Mouse (Mus musculus) lung, embryonic 16.5 days (tissue): Measurements from ENCODE around the gene Nudc. TPM values are rescaled to one million over a fixed set of nuclear protein-coding genes. Genes with fewer than 3 reads are reported as not detected.
A peak's percentile ranks its signal among the peaks of the same experiment; 100 is the strongest.

Source experiments
- ATAC-seq: fragments of 200-750 bp; cut with Nextera tagmentation; 2 replicates; pipeline ENCODE4 v1.8.0; 2017; ENCODE audit warnings: low read depth, mild to moderate bottlenecking, moderate library complexity
- H3K27ac ChIP-seq: fragments of 300-500 bp; sonication (generic); 2 replicates; pipeline ENCODE4 v1.5.1; 2014; ENCODE audit warnings: mild to moderate bottlenecking, control low read depth, low read length
- H3K27me3 ChIP-seq: fragments of 300-500 bp; sonication (generic); 2 replicates; pipeline ENCODE4 v1.6.1; 2014; ENCODE audit warnings: low read depth, low read length, mixed read lengths; ENCODE audit not compliant: control insufficient read depth, insufficient read depth
- H3K36me3 ChIP-seq: fragments of 300-500 bp; sonication (generic); 2 replicates; pipeline ENCODE4 v1.6.1; 2014; ENCODE audit warnings: low read length; ENCODE audit not compliant: control insufficient read depth, insufficient read depth
- H3K4me1 ChIP-seq: fragments of 300-500 bp; sonication (generic); replicated peaks from 2 replicates; pipeline ENCODE4 v1.6.1; 2014; ENCODE audit warnings: low read length, mixed read lengths; ENCODE audit not compliant: control insufficient read depth, insufficient read depth
- H3K4me2 ChIP-seq: fragments of 300-500 bp; sonication (generic); 2 replicates; pipeline ENCODE4 v1.6.1; 2014; ENCODE audit warnings: low read depth, low read length, control low read depth
- H3K4me3 ChIP-seq: fragments of 300-500 bp; sonication (generic); 2 replicates; pipeline ENCODE4 v1.5.1; 2014; ENCODE audit warnings: mild to moderate bottlenecking, low read length, control low read depth
- H3K9ac ChIP-seq: fragments of 300-500 bp; sonication (generic); 2 replicates; pipeline ENCODE4 v1.6.1; 2014; ENCODE audit warnings: low read length, control low read depth
- H3K9me3 ChIP-seq: fragments of 300-500 bp; sonication (generic); 2 replicates; pipeline ENCODE4 v1.6.1; 2016; ENCODE audit warnings: low read length; ENCODE audit not compliant: control insufficient read depth
- WGBS: fragments of 180-500 bp; shearing (Covaris S2); extraction: QIAGEN DNeasy Blood & Tissue Kit; methylation state at CpG from one replicate; pipeline ENCODE4 v1.1.7; 2014; 5-methylcytosine and 5-hydroxymethylcytosine counted together
- microRNA-seq: library from miRNA; unstranded; fragments of <30 nt; microRNA quantifications from one replicate; pipeline ENCODE4, GENCODE M21; 2016
- polyA plus RNA-seq: library from polyadenylated mRNA; unstranded; fragments of >200 nt; fragmentation: Nextera tagmentation; extraction: Ambion mirVana; gene quantifications from 2 replicates; pipeline ENCODE4 v1.2.1, GENCODE M21; 2015

Gene Nudc
- polyA plus RNA-seq, 1 experiment from 2014 or later = 267 TPM

- no peaks in the 10 kb centered on the region for H3K36me3 ChIP-seq
- ATAC-seq = no peak
- H3K9ac ChIP-seq = no peak overlapping the region
- no peaks in the 10 kb centered on the region for H3K27me3 ChIP-seq
- 72% methylated on average over 20 of the region's 20 CpGs for WGBS
- no peak overlapping the region for H3K4me3 ChIP-seq
- no peak overlapping the region for H3K4me2 ChIP-seq
- H3K27ac ChIP-seq = peak overlapping the region; percentile 57
- no peaks in the 10 kb centered on the region for H3K9me3 ChIP-seq
- H3K4me1 ChIP-seq = peaks cover 23% of the 10 kb centered on the region
These were observed 57.0 kb downstream of the Nudc start for GRCm38 (mm10) chr4:133488619-133489392.

GRCm38 (mm10) chr4:133486673-133487357 is 59.0 kb downstream of the Nudc start:
- Histone ChIP-seq H3K36me3 (no peaks in the 10 kb centered on the region), H3K27me3 (peaks cover 5% of the 10 kb centered on the region), H3K9me3 (no peaks in the 10 kb centered on the region), H3K4me1 (peaks cover 22% of the 10 kb centered on the region), H3K9ac (no peak overlapping the region), H3K27ac (no peak overlapping the region), H3K4me2 (no peak overlapping the region), H3K4me3 (no peak overlapping the region)
- no peak for ATAC-seq
- WGBS = 91% methylated on average over 26 of the region's 26 CpGs

GRCm38 (mm10) chr4:133485691-133486425 is 59.9 kb downstream of the Nudc start:
- H3K4me3 ChIP-seq = no peak overlapping the region
- H3K9ac ChIP-seq = no peak overlapping the region
- H3K9me3 ChIP-seq = no peaks in the 10 kb centered on the region
- peaks cover 18% of the 10 kb centered on the region for H3K4me1 ChIP-seq
- WGBS = 83% methylated on average over 28 of the region's 28 CpGs
- no peak overlapping the region for H3K27ac ChIP-seq
- no peaks in the 10 kb centered on the region for H3K36me3 ChIP-seq
- no peak overlapping the region for H3K4me2 ChIP-seq
- no peak for ATAC-seq
- peaks cover 12% of the 10 kb centered on the region for H3K27me3 ChIP-seq

- Histone ChIP-seq H3K9me3 (no peaks in the 10 kb centered on the region), H3K9ac (peak overlapping the region; percentile 31; the same call in 1 of the 2 replicates), H3K27ac (peak overlapping the region; percentile 83), H3K4me2 (peak overlapping the region; percentile 31), H3K27me3 (peaks cover 19% of the 10 kb centered on the region), H3K4me3 (peak overlapping the region; percentile 13), H3K4me1 (peaks cover 18% of the 10 kb centered on the region), H3K36me3 (no peaks in the 10 kb centered on the region)
- ATAC-seq = peak; percentile 43
- WGBS = 10% methylated on average over 22 of the region's 22 CpGs
These were observed 61.4 kb downstream of the Nudc start for GRCm38 (mm10) chr4:133484266-133485025.

Small RNA genes lying within 50 kb of the gene (microRNA-seq; reads per million reads assigned to microRNA genes)
- gene Gm23158 = not detected

Other genes with a start within 250 kb of the Nudc start
- 11.3 and 11.8 TPM in 2 replicates for gene Wdtc1, start 192.5 kb downstream of the Nudc start, polyA plus RNA-seq
- gene Slc9a1, start 176.3 kb downstream of the Nudc start, polyA plus RNA-seq = 8.8 and 9.5 TPM in 2 replicates
- 1.6 and 1.9 TPM in 2 replicates for gene Tent5b, start 65.9 kb downstream of the Nudc start, polyA plus RNA-seq
- 0.18 and 0.79 TPM in 2 replicates for gene Trnp1, start 47.4 kb downstream of the Nudc start, polyA plus RNA-seq
- gene Kdf1, start 27.0 kb downstream of the Nudc start, polyA plus RNA-seq = 30.4 and 33.3 TPM in 2 replicates
- 0.57 and 0.62 TPM in 2 replicates for gene Nr0b2, start 7.4 kb upstream of the Nudc start, polyA plus RNA-seq
- 5.6 and 6.5 TPM in 2 replicates for gene Gpatch3, start 28.7 kb upstream of the Nudc start, polyA plus RNA-seq
- gene Gpn2, start 38.4 kb upstream of the Nudc start, polyA plus RNA-seq = 17.1 and 18.9 TPM in 2 replicates
- gene Sfn, start 56.2 kb upstream of the Nudc start, polyA plus RNA-seq = 21.6 and 29.3 TPM in 2 replicates
- 3.1 and 3.3 TPM in 2 replicates for gene Zdhhc18, start 104.2 kb upstream of the Nudc start, polyA plus RNA-seq
- gene Pigv, start 126.7 kb upstream of the Nudc start, polyA plus RNA-seq = 20.1 and 20.7 TPM in 2 replicates
- 28.4 and 28.9 TPM in 2 replicates for gene Arid1a, start 210.8 kb upstream of the Nudc start, polyA plus RNA-seq